Mouse (Mus musculus): ENCODE data around the gene Pnmal1. TPM values are rescaled to one million over a fixed set of nuclear protein-coding genes. Genes with fewer than 3 reads are reported as not detected.

The Pnmal1 gene
- polyA plus RNA-seq, 1 experiment from 2014 or later: 2.8 TPM

DNA sequence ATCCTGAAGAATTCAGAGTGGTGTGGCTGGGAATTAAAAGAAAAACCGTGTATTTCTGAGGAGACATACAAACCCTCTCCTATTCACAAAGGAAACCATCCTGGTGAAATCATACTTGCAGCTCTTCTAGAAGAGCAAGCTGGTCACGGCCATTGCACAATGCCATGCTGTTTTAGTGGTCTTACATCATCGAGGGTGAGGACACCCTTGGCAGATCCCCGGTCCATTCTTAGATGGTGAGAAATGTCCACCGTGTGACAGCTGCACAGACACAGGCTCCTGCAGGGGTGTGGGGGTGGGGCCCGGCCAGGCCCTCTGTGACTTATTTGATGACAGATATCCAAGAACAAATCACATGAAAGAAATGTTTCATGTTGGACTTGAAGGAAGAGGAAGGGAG is 14.5 kb downstream of the Pnmal1 start:
- no peak for ATAC-seq (ENCODE audit: insufficient number of reproducible peaks, insufficient read depth, low FRiP score, low TSS enrichment)
- Histone ChIP-seq H3K36me3 (no peaks in the 10 kb centered on the region), H3K9me3 (no peaks in the 10 kb centered on the region), H3K27ac (no peak overlapping the region), H3K4me2 (replicated peaks) (no peak overlapping the region), H3K27me3 (no peaks in the 10 kb centered on the region), H3K9ac (no peak overlapping the region), H3K4me3 (no peak overlapping the region), H3K4me1 (no peaks in the 10 kb centered on the region)
- 70% methylated on average over 6 of the region's 6 CpGs for WGBS

DNA sequence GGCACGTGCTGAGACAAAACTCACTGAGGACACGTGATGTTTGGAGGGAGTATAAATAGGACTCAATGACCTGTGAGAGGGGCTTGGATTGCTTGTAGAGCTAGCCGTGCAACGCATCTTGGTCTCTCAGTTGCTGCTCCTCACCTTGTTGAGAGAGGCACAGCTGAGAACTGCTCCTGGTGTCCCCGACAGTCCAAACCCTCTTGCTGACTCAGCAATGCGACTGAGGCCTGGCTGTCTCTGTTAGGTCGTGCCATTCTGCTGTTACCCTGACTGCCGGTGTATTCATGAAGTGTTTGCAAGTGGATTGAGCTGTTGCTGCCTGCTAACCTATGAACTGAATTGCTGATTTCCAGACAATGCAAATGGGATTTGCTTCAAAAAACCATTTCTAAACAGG is 16.8 kb downstream of the Pnmal1 start:
- Histone ChIP-seq H3K4me2 (replicated peaks) (no peak overlapping the region), H3K36me3 (no peaks in the 10 kb centered on the region), H3K9ac (no peak overlapping the region), H3K9me3 (no peaks in the 10 kb centered on the region), H3K4me1 (peaks cover 10% of the 10 kb centered on the region), H3K27me3 (no peaks in the 10 kb centered on the region), H3K27ac (no peak overlapping the region), H3K4me3 (no peak overlapping the region)
- 64% methylated on average over 8 of the region's 8 CpGs for WGBS
- ATAC-seq (ENCODE audit: insufficient number of reproducible peaks, insufficient read depth, low FRiP score, low TSS enrichment): no peak

DNA sequence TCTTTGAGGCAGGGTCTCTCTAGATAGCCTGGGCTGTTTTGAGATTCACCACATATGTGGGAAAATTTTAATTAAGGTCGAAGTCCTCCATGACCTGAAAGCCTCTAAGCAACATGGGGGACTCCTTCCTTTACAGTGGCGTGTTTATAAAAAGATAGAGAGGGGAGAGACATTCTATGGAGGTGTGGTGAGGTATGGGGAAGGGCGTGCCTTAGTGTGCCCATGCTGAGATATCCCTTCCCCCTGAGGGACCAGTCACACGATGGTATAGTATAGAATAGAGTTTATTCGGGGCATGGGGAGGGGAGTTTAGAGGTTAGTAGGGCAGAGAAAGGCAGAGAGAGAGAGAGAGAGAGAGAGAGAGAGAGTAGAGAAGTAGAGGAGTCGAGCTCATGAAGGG is 18.7 kb downstream of the Pnmal1 start:
- H3K27me3 ChIP-seq: no peaks in the 10 kb centered on the region
- H3K4me3 ChIP-seq: no peak overlapping the region
- 69% methylated on average over 6 of the region's 6 CpGs for WGBS
- H3K4me2 ChIP-seq (replicated peaks): no peak overlapping the region
- no peak for ATAC-seq (ENCODE audit: insufficient number of reproducible peaks, insufficient read depth, low FRiP score, low TSS enrichment)
- no peaks in the 10 kb centered on the region for H3K9me3 ChIP-seq
- peaks cover 18% of the 10 kb centered on the region for H3K4me1 ChIP-seq
- no peak overlapping the region for H3K27ac ChIP-seq
- H3K9ac ChIP-seq: no peak overlapping the region
- no peaks in the 10 kb centered on the region for H3K36me3 ChIP-seq

DNA sequence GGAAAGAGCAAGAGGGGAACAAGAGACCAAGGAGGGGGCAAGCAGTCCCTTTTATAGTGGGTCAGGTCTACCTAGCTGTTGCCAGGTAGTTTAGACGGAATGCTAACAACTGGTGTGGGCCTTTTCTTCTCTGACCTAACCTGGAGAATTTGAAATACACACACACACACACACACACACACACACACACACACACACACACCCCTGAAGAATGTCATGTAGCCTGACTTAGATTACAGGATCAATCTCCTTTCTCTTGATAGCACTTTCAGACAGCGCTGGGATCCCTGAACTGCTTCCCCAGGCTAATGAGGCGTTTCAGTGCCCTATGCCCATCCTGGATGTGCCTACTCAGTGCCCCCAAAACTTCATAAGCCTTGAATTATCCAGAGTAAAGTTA is 19.1 kb downstream of the Pnmal1 start:
- Histone ChIP-seq H3K27ac (no peak overlapping the region), H3K4me1 (peaks cover 20% of the 10 kb centered on the region), H3K4me2 (replicated peaks) (no peak overlapping the region), H3K27me3 (no peaks in the 10 kb centered on the region), H3K36me3 (no peaks in the 10 kb centered on the region), H3K4me3 (no peak overlapping the region), H3K9ac (no peak overlapping the region), H3K9me3 (no peaks in the 10 kb centered on the region)
- 92% methylated on average over 3 of the region's 3 CpGs for WGBS
- no peak for ATAC-seq (ENCODE audit: insufficient number of reproducible peaks, insufficient read depth, low FRiP score, low TSS enrichment)

DNA sequence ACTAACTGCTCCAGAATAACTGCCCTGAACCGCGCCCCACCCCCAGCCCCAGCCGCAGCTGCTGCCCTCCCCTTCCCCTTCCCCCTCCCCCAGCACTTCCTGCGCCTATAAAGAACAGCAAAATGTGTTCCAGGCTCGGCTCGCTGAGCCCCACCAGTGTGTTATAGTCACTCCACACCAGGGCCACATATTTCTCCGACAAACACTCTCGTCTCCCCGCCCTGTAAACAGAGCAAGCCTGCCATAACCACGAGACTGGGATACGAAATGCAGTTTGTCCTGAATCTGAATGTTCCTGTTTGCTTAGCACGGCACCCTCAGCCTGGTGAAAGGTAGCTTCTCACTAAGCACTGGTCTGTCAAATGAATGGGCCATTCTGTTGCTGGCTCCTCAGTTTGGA is 20.9 kb downstream of the Pnmal1 start:
- 2% methylated on average over 12 of the region's 12 CpGs for WGBS
- Histone ChIP-seq H3K4me1 (peaks cover 20% of the 10 kb centered on the region), H3K36me3 (no peaks in the 10 kb centered on the region), H3K27ac (peak overlapping the region; percentile 80; the same call in 1 of the 2 replicates), H3K9me3 (no peaks in the 10 kb centered on the region), H3K9ac (no peak overlapping the region), H3K4me3 (peak overlapping the region; percentile 18), H3K4me2 (replicated peaks) (peak overlapping the region; percentile 45), H3K27me3 (no peaks in the 10 kb centered on the region)
- ATAC-seq (ENCODE audit: insufficient number of reproducible peaks, insufficient read depth, low FRiP score, low TSS enrichment): no peak

DNA sequence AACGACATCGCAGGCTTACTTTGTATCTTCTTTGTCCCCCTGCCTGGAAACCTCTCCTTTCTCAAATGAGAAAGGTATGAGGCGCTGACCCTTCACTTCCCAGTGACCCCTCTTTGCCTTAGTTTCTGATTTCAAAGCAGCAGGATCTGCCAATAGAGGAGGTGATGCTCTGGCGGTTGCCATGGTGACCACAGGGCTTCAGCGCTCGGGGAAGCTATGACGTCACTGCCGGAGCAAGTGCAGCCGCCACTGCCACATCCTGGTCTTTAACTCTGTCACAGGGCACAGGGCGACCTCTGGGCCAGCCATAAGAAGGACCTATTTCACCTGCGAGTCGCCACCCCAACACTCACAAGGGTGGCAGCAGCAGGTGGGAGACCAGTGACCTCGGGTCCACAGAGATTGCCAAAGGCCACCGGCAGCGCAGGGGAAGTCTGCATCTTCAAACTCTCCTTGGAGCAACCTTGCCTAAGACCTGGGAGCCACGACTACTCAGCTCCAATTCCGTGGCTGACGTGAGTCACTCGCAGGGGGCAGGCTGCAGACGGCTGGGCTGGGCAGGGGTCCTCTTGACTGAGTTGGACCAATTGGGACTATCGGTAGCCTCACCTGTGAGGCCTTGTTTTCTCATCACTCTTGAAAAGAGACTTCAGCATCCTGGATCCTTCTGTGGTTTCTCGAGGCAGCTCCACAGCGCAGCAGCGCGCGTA is 23.5 kb downstream of the Pnmal1 start, which contains the start of gene Gm42372:
Gene Gm42372, plus strand, starts transcription at position 228 of the 710 bp plus-strand sequence.
- no peaks in the 10 kb centered on the region for H3K9me3 ChIP-seq
- 0 out of 2 replicates have a peak within 1 kb of the TSS, but pooled peaks have one; percentile 3 for H3K27ac ChIP-seq
- H3K4me3 ChIP-seq: peak within 1 kb of the TSS; percentile 28
- H3K9ac ChIP-seq: no peak within 1 kb of the TSS
- ATAC-seq (ENCODE audit: insufficient number of reproducible peaks, insufficient read depth, low FRiP score, low TSS enrichment): no peak
- 16% methylated on average over 26 of the region's 26 CpGs for WGBS
- H3K36me3 ChIP-seq: no peaks in the 10 kb centered on the region
- no peaks in the 10 kb centered on the region for H3K27me3 ChIP-seq
- peaks cover 37% of the 10 kb centered on the region for H3K4me1 ChIP-seq
- H3K4me2 ChIP-seq (replicated peaks): peak within 1 kb of the TSS; percentile 47

DNA sequence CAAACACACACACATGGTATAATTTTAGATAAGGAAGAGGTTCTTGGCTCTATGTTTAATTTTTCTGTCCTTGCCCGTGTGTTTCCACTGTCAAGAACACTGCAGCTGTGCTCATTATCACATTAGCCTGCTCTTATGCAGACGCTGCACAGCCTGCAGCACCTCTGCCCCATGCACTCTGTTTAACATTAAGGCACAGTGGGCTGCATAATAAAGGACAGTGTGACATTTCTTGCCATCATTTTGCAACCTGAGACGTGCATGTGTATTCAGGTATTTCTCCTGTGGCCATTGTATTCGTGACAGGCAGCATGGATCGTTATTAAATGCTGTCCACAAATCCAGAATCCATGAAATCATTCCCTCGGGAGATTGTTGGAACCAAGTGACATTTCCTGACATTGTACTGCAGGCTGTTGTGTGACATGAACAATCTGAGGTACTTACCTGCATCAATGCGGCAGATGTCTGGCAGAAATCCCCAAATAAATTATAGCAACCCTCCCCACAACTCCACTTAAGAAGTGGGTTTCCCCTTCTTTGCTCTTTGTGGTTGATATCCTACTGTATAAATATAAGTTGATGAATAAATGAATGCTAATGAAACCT is 28.2 kb downstream of the Pnmal1 start:
- Histone ChIP-seq H3K36me3 (no peaks in the 10 kb centered on the region), H3K9me3 (no peaks in the 10 kb centered on the region), H3K27ac (peak overlapping the region; percentile 67), H3K27me3 (no peaks in the 10 kb centered on the region), H3K9ac (no peak overlapping the region; the same call in 1 of the 2 replicates), H3K4me1 (peaks cover 51% of the 10 kb centered on the region), H3K4me3 (no peak overlapping the region), H3K4me2 (replicated peaks) (no peak overlapping the region)
- 31% methylated on average over 7 of the region's 7 CpGs for WGBS
- no peak for ATAC-seq (ENCODE audit: insufficient number of reproducible peaks, insufficient read depth, low FRiP score, low TSS enrichment)

DNA sequence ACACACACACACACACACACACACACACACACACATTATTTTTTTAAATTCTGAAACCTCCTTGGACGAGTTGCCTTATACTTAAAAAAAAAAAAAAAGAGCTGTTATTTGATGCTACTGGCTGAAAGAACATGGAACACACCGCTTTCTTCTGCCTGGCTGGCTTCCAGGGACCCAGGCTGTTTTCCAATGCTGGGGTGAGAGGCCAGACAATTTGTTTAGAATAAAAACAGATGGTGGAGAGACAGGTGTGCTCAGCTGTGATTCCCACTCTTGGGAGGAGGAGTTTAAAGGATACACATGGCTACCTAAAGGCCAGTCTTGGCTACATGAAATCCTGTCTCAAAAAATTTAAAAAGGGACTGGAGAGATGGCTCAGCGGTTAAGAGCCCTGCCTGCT is 28.9 kb downstream of the Pnmal1 start:
- WGBS: 28% methylated on average over 3 of the region's 3 CpGs
- H3K9me3 ChIP-seq: no peaks in the 10 kb centered on the region
- no peaks in the 10 kb centered on the region for H3K36me3 ChIP-seq
- H3K27ac ChIP-seq: peak overlapping the region; percentile 67; the same call in 1 of the 2 replicates
- no peak overlapping the region for H3K9ac ChIP-seq
- no peak overlapping the region for H3K4me2 ChIP-seq (replicated peaks)
- H3K4me3 ChIP-seq: no peak overlapping the region
- no peak for ATAC-seq (ENCODE audit: insufficient number of reproducible peaks, insufficient read depth, low FRiP score, low TSS enrichment)
- no peaks in the 10 kb centered on the region for H3K27me3 ChIP-seq
- peaks cover 48% of the 10 kb centered on the region for H3K4me1 ChIP-seq

DNA sequence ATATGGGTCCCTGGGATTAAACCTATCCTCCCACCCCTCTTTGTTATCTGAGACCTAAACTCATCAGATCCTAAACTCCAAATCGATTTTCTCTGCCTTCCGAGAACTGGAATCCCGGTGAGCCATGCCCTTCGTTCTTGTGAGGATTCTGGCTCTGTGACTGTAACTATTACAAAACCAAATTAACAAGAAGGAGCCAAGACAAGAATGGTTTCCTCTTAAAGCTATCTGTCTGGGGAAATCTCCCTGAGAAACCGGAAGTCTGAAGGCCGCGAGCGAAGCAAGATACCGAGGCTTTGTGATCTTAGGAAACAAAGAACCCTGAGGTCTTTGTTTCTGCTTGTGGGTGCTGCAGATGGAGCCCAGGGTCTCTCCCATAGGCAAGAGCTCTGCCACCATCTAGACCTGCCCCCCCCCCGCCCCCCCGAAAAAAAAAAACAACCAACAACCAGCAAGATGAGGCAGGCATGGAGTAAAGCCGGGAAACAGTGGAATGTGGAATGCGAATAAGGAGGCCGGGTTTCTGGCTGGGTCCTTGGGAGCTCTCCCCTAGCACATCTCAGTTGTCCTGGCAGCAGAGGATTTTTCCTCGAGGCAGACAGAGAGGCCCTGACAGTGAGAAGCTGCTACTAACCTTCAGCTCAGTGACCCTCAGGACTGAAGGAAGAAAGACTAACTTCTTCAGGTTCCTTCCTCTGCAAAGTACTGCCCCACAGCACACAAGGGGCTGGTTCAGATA is 30.7 kb downstream of the Pnmal1 start:
- 26% methylated on average over 15 of the region's 15 CpGs for WGBS
- Histone ChIP-seq H3K4me3 (no peak overlapping the region), H3K4me1 (peaks cover 55% of the 10 kb centered on the region)

DNA sequence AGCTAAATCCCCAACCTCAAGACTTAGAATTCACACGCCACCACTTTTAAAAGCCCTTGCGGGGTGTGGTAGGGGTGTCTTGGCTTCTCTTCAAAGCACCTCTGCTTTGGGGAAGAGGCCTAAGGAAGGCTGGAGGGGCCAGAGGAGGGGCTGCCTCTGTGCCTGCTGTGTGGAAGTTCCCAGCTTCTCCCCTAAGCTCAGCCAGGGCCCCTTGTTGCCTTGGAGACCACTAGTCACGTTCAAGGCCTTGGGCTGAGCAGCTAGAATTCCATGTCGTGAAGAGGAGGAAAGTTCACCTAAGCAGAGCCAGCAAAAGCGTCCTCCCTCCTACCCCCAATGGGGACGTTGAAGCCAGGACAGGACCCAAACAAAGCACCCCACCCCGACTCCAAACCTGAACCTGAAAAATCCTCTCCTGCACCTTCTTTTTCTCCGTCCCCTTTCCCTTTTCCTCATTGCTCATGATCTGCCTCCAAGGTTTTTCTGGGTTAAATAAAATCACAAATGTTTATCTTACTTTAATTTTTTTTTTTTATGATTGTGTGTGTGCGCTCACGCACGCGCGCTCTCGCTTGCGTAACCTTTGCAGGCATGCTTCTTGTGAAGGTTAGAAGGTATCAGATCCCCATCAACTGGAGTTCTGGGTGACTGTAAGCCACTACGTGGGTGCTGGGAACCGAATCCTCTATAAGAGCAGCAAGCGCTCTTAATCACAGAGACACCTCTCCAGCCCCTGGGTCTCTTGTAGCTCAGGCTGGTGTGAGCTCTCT is 32.4 kb downstream of the Pnmal1 start:
- H3K27ac ChIP-seq: peak overlapping the region; percentile 91
- peaks cover 64% of the 10 kb centered on the region for H3K4me1 ChIP-seq

More for the DNA sequence above, 30.7 kb downstream of the Pnmal1 start:
- no peak for ATAC-seq (ENCODE audit: insufficient number of reproducible peaks, insufficient read depth, low FRiP score, low TSS enrichment)
- peak overlapping the region; percentile 91 for H3K27ac ChIP-seq
- H3K27me3 ChIP-seq: no peaks in the 10 kb centered on the region
- no peak overlapping the region; the same call in 1 of the 2 replicates for H3K4me2 ChIP-seq (replicated peaks)
- H3K36me3 ChIP-seq: no peaks in the 10 kb centered on the region
- H3K9ac ChIP-seq: no peak overlapping the region
- H3K9me3 ChIP-seq: no peaks in the 10 kb centered on the region

DNA sequence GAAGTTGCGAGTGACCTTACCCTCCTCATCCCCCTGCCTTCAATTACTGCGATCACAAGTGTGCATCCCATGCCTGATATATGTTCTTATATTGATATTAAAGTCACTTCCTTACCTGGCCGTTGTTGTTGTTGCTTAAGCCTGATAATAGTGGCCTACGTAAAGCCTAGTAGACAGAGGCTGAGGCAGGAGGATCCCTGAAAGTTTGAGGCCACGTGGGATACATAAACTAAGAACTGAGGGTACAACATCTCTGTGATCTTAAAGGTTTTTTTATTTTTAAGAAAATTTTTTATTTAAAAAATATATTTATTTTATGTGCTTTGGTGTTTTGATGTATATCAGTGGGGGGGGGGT is 33.0 kb downstream of the Pnmal1 start, which contains the start of gene Ccdc8:
Gene Ccdc8, plus strand, starts transcription at position 258 of the 357 bp plus-strand sequence.
- Histone ChIP-seq H3K4me2 (replicated peaks) (peak within 1 kb of the TSS; percentile 72), H3K4me3 (peak within 1 kb of the TSS; percentile 69), H3K4me1 (peaks cover 63% of the 10 kb centered on the region), H3K36me3 (peaks cover 12% of the 10 kb centered on the region), H3K9ac (peak within 1 kb of the TSS; percentile 77), H3K9me3 (no peaks in the 10 kb centered on the region), H3K27ac (peak within 1 kb of the TSS; percentile 91), H3K27me3 (no peaks in the 10 kb centered on the region)
- no peak for ATAC-seq (ENCODE audit: insufficient number of reproducible peaks, insufficient read depth, low FRiP score, low TSS enrichment)
- 92% methylated on average over 5 of the region's 5 CpGs for whole genome bisulfite sequencing

More for the DNA sequence above, 32.4 kb downstream of the Pnmal1 start:
- Histone ChIP-seq H3K36me3 (0 out of 2 replicates have a peak, but pooled peaks cover 9% of the 10 kb centered on the region), H3K9me3 (no peaks in the 10 kb centered on the region), H3K4me3 (no peak overlapping the region), H3K4me2 (replicated peaks) (peak overlapping the region; percentile 29), H3K9ac (peak overlapping the region; percentile 35; the same call in 1 of the 2 replicates), H3K27me3 (no peaks in the 10 kb centered on the region)
- peak; percentile 68 for ATAC-seq (ENCODE audit: insufficient number of reproducible peaks, insufficient read depth, low FRiP score, low TSS enrichment)
- 49% methylated on average over 18 of the region's 18 CpGs for WGBS

Data from embryonic facial prominence, embryonic 12.5 days (tissue).